Comparison of ENCODE assay signal across 9 mouse cellular contexts in the genomic region with DNA sequence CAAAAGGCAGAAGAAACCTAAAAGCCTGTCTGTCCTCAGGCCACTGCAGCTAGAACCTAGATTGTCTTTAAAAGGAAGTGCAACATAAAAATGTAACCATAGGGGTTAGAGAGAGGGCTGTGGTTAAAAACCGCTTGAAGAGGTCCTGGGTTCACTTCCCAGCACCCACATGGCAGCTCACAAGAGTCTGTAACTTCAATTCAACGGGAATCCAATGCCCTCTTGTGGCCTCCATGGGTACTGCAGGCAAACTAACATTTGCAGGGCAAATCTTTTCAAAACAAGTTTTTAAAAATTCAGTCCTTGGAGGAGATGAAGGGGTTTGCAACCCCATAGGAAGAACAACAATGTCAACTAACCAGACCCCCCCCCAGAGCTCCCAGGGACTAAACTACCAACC. TPM values are rescaled to one million over a fixed set of nuclear protein-coding genes. Genes with fewer than 3 reads are reported as not detected.
DNase-seq lines count a peak whose midpoint lies in the region; ATAC-seq and TF ChIP-seq lines count a peak whose summit lies in the region.
"Had no signal": no experiment of that assay in that cellular context is flagged by ENCODE, and none has a peak within 500 bp of the region (broad histone marks: within the 10 kb centered on the region; RNA-seq: fewer than 3 reads in every experiment).

No protein-coding gene starts in this region.

- intact Hi-C loops in left cerebral cortex, postnatal 10 days (cut with DNase I): no loop called here

- DNase-seq in hindbrain, embryonic 10.5 days (ENCODE audit: low spot score): peak; percentile 44
- peak in 1 of 2 experiments; percentile 23 for DNase-seq in spleen, adult 2 months (ENCODE audit: low read depth in 1 of 2, low spot score in 2 of 2)
- no peak for DNase-seq in spleen, postnatal 36 days (ENCODE audit: low spot score in 2 of 2)
- peak; percentile 55 for DNase-seq in embryonic facial prominence, embryonic 11.5 days (ENCODE audit: low spot score)
- peak; percentile 70 for DNase-seq in thymus, postnatal 4 days
- no peak for DNase-seq in left cerebral cortex, postnatal 10 days (ENCODE audit: extremely low spot score in 1 of 2, low spot score in 2 of 2)

- peaks cover 5% of the 10 kb centered on the region; the same call in 1 of the 2 replicates for H3K9me3 ChIP-seq in hindbrain, embryonic 10.5 days
- H3K9me3 ChIP-seq in hindbrain, embryonic 12.5 days (replicated peaks): peaks cover 5% of the 10 kb centered on the region; the same call in 1 of the 2 replicates
- no peaks in the 10 kb centered on the region for H3K9me3 ChIP-seq in embryonic facial prominence, embryonic 11.5 days (replicated peaks; ENCODE audit: control insufficient read depth, low read length)

- no peaks in the 10 kb centered on the region for H3K36me3 ChIP-seq in hindbrain, embryonic 10.5 days
- no peaks in the 10 kb centered on the region for H3K36me3 ChIP-seq in hindbrain, embryonic 12.5 days
- peaks cover 27% of the 10 kb centered on the region for H3K36me3 ChIP-seq in spleen, adult 2 months (ENCODE audit: control insufficient read depth, insufficient read depth, low read length)
- H3K36me3 ChIP-seq in embryonic facial prominence, embryonic 11.5 days (replicated peaks; ENCODE audit: control insufficient read depth, insufficient read depth, low read depth, low read length): no peaks in the 10 kb centered on the region

- ATAC-seq in hindbrain, embryonic 12.5 days (ENCODE audit: low FRiP score): no peak
- no peak for ATAC-seq in embryonic facial prominence, embryonic 11.5 days (replicated peaks; ENCODE audit: insufficient number of reproducible peaks, low FRiP score, low TSS enrichment, low read depth)
- no peak for ATAC-seq in monocyte, adult 5-6 weeks (replicated peaks; ENCODE audit: insufficient number of reproducible peaks, low FRiP score, low TSS enrichment, poor library complexity, severe bottlenecking)

- peak; percentile 48; the same call in 1 of the 2 replicates for TF ChIP-seq CTCF in spleen, adult 2 months (IDR thresholded peaks at IDR 0.05; ENCODE audit: extremely low read depth, insufficient read depth, insufficient read length, insufficient replicate concordance)

- no peak overlapping the region for H3K4me2 ChIP-seq in hindbrain, embryonic 12.5 days (replicated peaks)
- H3K4me2 ChIP-seq in embryonic facial prominence, embryonic 11.5 days (ENCODE audit: low read depth, low read length): no peak overlapping the region

- H3K27ac ChIP-seq in hindbrain, embryonic 10.5 days: no peak overlapping the region
- H3K27ac ChIP-seq in hindbrain, embryonic 12.5 days: no peak overlapping the region
- H3K27ac ChIP-seq in spleen, adult 2 months (ENCODE audit: insufficient read depth, low read length): no peak overlapping the region
- no peak overlapping the region for H3K27ac ChIP-seq in embryonic facial prominence, embryonic 11.5 days (replicated peaks; ENCODE audit: low read depth, low read length)

- H3K4me3 ChIP-seq in hindbrain, embryonic 10.5 days: no peak overlapping the region
- H3K4me3 ChIP-seq in hindbrain, embryonic 12.5 days: no peak overlapping the region
- H3K4me3 ChIP-seq in spleen, adult 2 months (ENCODE audit: extremely low read depth, insufficient read depth, insufficient read length): no peak overlapping the region
- H3K4me3 ChIP-seq in embryonic facial prominence, embryonic 11.5 days (ENCODE audit: low read depth, low read length): no peak overlapping the region
- H3K4me3 ChIP-seq: myocyte had no signal

- no peaks in the 10 kb centered on the region for H3K27me3 ChIP-seq in hindbrain, embryonic 10.5 days (ENCODE audit: insufficient read depth, poor library complexity, severe bottlenecking)
- H3K27me3 ChIP-seq in hindbrain, embryonic 12.5 days: no peaks in the 10 kb centered on the region
- H3K27me3 ChIP-seq in spleen, adult 2 months (ENCODE audit: control insufficient read depth, insufficient read depth, low read length): no peaks in the 10 kb centered on the region
- no peaks in the 10 kb centered on the region for H3K27me3 ChIP-seq in embryonic facial prominence, embryonic 11.5 days (ENCODE audit: control insufficient read depth, insufficient read depth, low read length)

- WGBS in hindbrain, embryonic 10.5 days: 25% methylated on average over 2 of the region's 2 CpGs
- 31% methylated on average over 2 of the region's 2 CpGs for WGBS in hindbrain, embryonic 12.5 days
- WGBS in spleen, adult 2 months: 25% methylated on average over 2 of the region's 2 CpGs
- 29% methylated on average over 2 of the region's 2 CpGs for WGBS in embryonic facial prominence, embryonic 11.5 days

- TF ChIP-seq POLR2A in spleen, adult 2 months (IDR thresholded peaks at IDR 0.05; ENCODE audit: low read depth, low read length): no peak

- no peak overlapping the region for H3K9ac ChIP-seq in hindbrain, embryonic 12.5 days
- no peak overlapping the region for H3K9ac ChIP-seq in embryonic facial prominence, embryonic 11.5 days (replicated peaks; ENCODE audit: low read length)

- H3K4me1 ChIP-seq in hindbrain, embryonic 10.5 days (replicated peaks): peaks cover 24% of the 10 kb centered on the region
- peaks cover 3% of the 10 kb centered on the region; the same call in 1 of the 2 replicates for H3K4me1 ChIP-seq in hindbrain, embryonic 12.5 days
- no peaks in the 10 kb centered on the region for H3K4me1 ChIP-seq in spleen, adult 2 months (ENCODE audit: control insufficient read depth, insufficient read depth, insufficient read length)
- no peaks in the 10 kb centered on the region for H3K4me1 ChIP-seq in embryonic facial prominence, embryonic 11.5 days (ENCODE audit: control insufficient read depth, insufficient read depth, low read length)

RNA-seq across cellular contexts. Expression of gene Coq8a, which starts 31.2 kb away (rescaled TPM):
- polyA plus RNA-seq in hindbrain, embryonic 10.5 days (2016; fragmentation: Nextera tagmentation; extraction: Ambion mirVana): 1.8 and 2.0 TPM in 2 replicates
- 2.4 and 2.7 TPM in 2 replicates for polyA plus RNA-seq in hindbrain, embryonic 12.5 days (2016; fragmentation: Nextera tagmentation; extraction: Ambion mirVana)
- polyA plus RNA-seq in spleen, adult 2 months (2012; rRNA removed): 24.0 and 27.5 TPM in 2 replicates
- polyA plus RNA-seq in embryonic facial prominence, embryonic 11.5 days (2014; fragmentation: Nextera tagmentation; extraction: Ambion mirVana): 2.7 and 4.3 TPM in 2 replicates
- total RNA-seq in monocyte, adult 5-6 weeks (2017): 7.4 to 10.1 TPM (median 9.0 TPM) in 3 replicates
- 10 to 100 TPM; 22.7 to 25.8 TPM for total RNA-seq in left cerebral cortex, postnatal 10 days (2021)

RNA-seq across cellular contexts. Expression of gene Psen2, which starts 32.7 kb away (rescaled TPM):
- polyA plus RNA-seq in hindbrain, embryonic 10.5 days (2016; fragmentation: Nextera tagmentation; extraction: Ambion mirVana): 6.8 and 8.3 TPM in 2 replicates
- 10.3 and 10.4 TPM in 2 replicates for polyA plus RNA-seq in hindbrain, embryonic 12.5 days (2016; fragmentation: Nextera tagmentation; extraction: Ambion mirVana)
- 93.6 and 101 TPM in 2 replicates for polyA plus RNA-seq in spleen, adult 2 months (2012; rRNA removed)
- polyA plus RNA-seq in embryonic facial prominence, embryonic 11.5 days (2014; fragmentation: Nextera tagmentation; extraction: Ambion mirVana): 5.2 and 6.2 TPM in 2 replicates
- 30.1 to 38.0 TPM (median 30.6 TPM) in 3 replicates for total RNA-seq in monocyte, adult 5-6 weeks (2017)
- total RNA-seq in left cerebral cortex, postnatal 10 days (2021): 10 to 100 TPM; 21.3 to 21.5 TPM

Comparison
In these comparisons a context has a peak if more than half of its experiments do, and no peak if none do; other contexts are left out.
1. DNase-seq: peak in hindbrain, embryonic 10.5 days (single experiment), embryonic facial prominence, embryonic 11.5 days (single experiment) and thymus, postnatal 4 days (single experiment); none in spleen, postnatal 36 days (0 of 2) and left cerebral cortex, postnatal 10 days (0 of 2).